Mouse (Mus musculus): ENCODE results near the gene Sdhaf4.

Sdhaf4 gene

GRCm38 (mm10) chr1:23955539-23955938, 49.9 kb downstream of the Sdhaf4 start:
- in situ Hi-C loops (cut with MseI, MboI) = no loop called here

DNA sequence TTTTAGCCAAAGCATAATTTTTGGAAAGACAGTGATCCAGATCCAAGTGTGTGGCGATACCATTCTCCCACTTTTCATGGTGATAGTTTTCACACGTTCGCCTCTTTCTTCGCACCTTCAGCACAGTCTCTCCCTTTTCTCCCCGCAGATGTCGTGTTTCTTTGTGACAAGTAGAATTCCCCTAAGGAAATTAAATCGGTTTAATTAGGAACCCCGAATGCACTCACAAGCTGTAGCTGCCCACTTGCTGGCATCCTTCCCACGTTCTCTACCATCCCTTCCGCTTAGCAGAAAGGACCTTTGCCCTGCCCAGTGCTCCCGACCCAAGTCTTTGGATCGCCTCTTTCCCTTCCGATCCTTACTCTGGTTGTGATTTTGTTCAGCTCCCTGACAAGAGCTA, 51.5 kb downstream of the Sdhaf4 start:
- in situ Hi-C loops (cut with MseI, MboI) = no loop called here

DNA sequence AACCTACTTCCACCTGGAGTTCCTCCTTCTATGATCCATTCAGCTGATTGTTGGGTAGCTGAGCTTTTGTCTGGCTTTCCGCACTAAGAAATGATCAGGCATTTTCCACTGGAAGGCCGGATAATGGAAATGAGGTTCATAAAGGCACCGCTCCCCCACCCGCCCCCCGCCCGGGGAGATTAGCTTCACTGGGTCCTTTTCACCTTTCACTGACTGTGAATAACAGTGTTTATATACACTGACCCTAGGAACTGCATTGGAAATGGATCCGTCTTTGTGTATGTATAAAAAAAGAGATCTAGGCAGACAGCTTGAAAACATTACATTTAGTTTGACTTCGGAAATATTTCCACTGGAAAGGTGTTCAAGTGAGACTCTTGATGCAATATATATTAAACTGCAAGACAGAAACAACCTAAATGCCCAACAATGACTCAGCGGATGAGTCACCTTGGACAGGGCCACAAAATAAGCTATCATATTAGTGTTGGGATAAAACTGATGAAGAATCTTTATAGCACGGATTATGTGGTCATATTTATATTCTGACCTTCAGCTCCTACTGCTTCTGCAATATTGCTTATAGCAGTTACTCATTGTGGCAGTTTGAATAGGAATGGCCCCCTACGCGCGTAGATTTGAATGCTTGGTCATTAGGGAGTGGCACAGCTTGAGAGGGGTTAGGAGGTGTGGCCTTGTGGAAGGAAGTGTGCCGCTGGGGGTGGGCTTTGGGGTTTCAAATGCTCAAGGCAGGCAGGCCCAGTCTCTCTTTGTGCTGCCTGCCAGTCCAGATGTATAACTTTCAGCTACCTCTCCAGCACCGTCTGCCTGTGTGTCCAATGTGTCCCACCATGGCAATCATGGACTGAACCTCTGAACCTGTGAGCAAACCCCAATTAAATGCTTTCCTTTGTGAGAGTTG, 56.4 kb downstream of the Sdhaf4 start:
- in situ Hi-C loops (cut with MseI, MboI) = no loop called here

DNA sequence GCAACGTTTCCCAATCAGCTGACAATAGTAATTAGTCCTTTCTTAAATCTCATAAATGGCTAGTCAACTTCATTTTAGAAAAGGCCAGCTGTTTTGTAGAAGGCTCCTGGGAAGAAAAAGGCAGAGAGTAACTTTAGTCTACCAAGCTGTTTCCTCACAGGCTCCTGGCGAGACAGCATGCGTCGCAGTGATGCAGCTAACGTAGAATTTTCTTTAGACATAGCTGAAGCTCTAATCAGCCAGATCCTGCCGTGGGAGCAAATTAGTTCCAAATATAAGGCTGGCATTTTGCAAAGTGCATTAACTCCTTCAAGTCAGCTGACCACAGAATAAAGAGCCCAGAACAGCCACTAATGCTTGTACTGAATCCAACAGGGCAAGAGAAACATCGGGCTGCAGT, 57.2 kb downstream of the Sdhaf4 start:
- in situ Hi-C loops (cut with MseI, MboI) = no loop called here

All from mouse trophoblast stem cell (cell line).